Mouse (Mus musculus): Measurements from ENCODE around the gene Tbl2. TPM values are rescaled to one million over a fixed set of nuclear protein-coding genes. Genes with fewer than 3 reads are reported as not detected.

The Tbl2 gene
- polyA plus RNA-seq, 1 experiment: 17.6 TPM

GRCm38 (mm10) chr5:135202763-135203162 lies 53.3 kb downstream of the Tbl2 start:
- no peak for DNase-seq
- Histone ChIP-seq H3K27ac (ENCODE audit: insufficient read depth, low read length) (no peak overlapping the region), H3K4me3 (replicated peaks; ENCODE audit: insufficient read depth, low read depth, low read length) (no peak overlapping the region), H3K27me3 (ENCODE audit: control insufficient read depth, insufficient read depth, low read length) (no peaks in the 10 kb centered on the region), H3K4me1 (ENCODE audit: control insufficient read depth, insufficient read depth, low read length) (no peaks in the 10 kb centered on the region)
- WGBS: 81% methylated on average over 3 of the region's 3 CpGs
- TF ChIP-seq POLR2A (IDR thresholded peaks at IDR 0.05; ENCODE audit: borderline replicate concordance, insufficient read depth, low read length) (no peak), CTCF (IDR thresholded peaks at IDR 0.05; ENCODE audit: borderline replicate concordance, insufficient read depth, low read depth, low read length) (no peak)

GRCm38 (mm10) chr5:135208197-135208596 lies 58.7 kb downstream of the Tbl2 start:
- Histone ChIP-seq H3K4me1 (ENCODE audit: control insufficient read depth, insufficient read depth, low read length) (no peaks in the 10 kb centered on the region), H3K27ac (ENCODE audit: insufficient read depth, low read length) (no peak overlapping the region), H3K4me3 (replicated peaks; ENCODE audit: insufficient read depth, low read depth, low read length) (no peak overlapping the region), H3K27me3 (ENCODE audit: control insufficient read depth, insufficient read depth, low read length) (no peaks in the 10 kb centered on the region)
- WGBS: 96% methylated on average over 1 of the region's 1 CpGs
- DNase-seq: no peak
- TF ChIP-seq POLR2A (IDR thresholded peaks at IDR 0.05; ENCODE audit: borderline replicate concordance, insufficient read depth, low read length): no peak
- TF ChIP-seq CTCF (IDR thresholded peaks at IDR 0.05; ENCODE audit: borderline replicate concordance, insufficient read depth, low read depth, low read length): no peak

Other genes with a start within 250 kb of the Tbl2 start
- not detected in 2 replicates for gene Tmem270, start 242.9 kb upstream of the Tbl2 start, polyA plus RNA-seq (2012; rRNA removed)
- gene Cldn13, start 234.1 kb upstream of the Tbl2 start, polyA plus RNA-seq (2012; rRNA removed): not detected in 2 replicates
- gene Mettl27, start 217.3 kb upstream of the Tbl2 start, polyA plus RNA-seq (2012; rRNA removed): 9.5 and 10.9 TPM in 2 replicates
- gene Cldn4, start 202.7 kb upstream of the Tbl2 start, polyA plus RNA-seq (2012; rRNA removed): 0.07 TPM in 1 of 2 replicates, not detected in the other
- 0.52 and 0.67 TPM in 2 replicates for gene Cldn3, start 163.4 kb upstream of the Tbl2 start, polyA plus RNA-seq (2012; rRNA removed)
- gene Abhd11, start 140.5 kb upstream of the Tbl2 start, polyA plus RNA-seq (2012; rRNA removed): 59.0 and 65.1 TPM in 2 replicates
- gene Stx1a, start 126.2 kb upstream of the Tbl2 start, polyA plus RNA-seq (2012; rRNA removed): 12.1 and 12.4 TPM in 2 replicates
- gene Dnajc30, start 85.5 kb upstream of the Tbl2 start, polyA plus RNA-seq (2012; rRNA removed): 45.4 and 46.6 TPM in 2 replicates
- gene Bud23, start 84.7 kb upstream of the Tbl2 start, polyA plus RNA-seq (2012; rRNA removed): 69.2 and 72.8 TPM in 2 replicates
- 17.7 and 19.8 TPM in 2 replicates for gene Vps37d, start 71.4 kb upstream of the Tbl2 start, polyA plus RNA-seq (2012; rRNA removed)
- 2.0 TPM in 2 replicates for gene Mlxipl, start 59.8 kb upstream of the Tbl2 start, polyA plus RNA-seq (2012; rRNA removed)
- gene Bcl7b, start 18.6 kb downstream of the Tbl2 start, polyA plus RNA-seq (2012; rRNA removed): 64.4 TPM in 2 replicates
- gene Baz1b, start 37.6 kb downstream of the Tbl2 start, polyA plus RNA-seq (2012; rRNA removed): 75.3 and 77.4 TPM in 2 replicates
- gene Fzd9, start 101.6 kb downstream of the Tbl2 start, polyA plus RNA-seq (2012; rRNA removed): 8.5 and 10.1 TPM in 2 replicates
- not detected in 2 replicates for gene Fkbp6, start 200.4 kb downstream of the Tbl2 start, polyA plus RNA-seq (2012; rRNA removed)
- 0.08 TPM in 1 of 2 replicates, not detected in the other for gene Trim50, start 203.6 kb downstream of the Tbl2 start, polyA plus RNA-seq (2012; rRNA removed)
- 41.8 and 45.6 TPM in 2 replicates for gene Nsun5, start 220.3 kb downstream of the Tbl2 start, polyA plus RNA-seq (2012; rRNA removed)
- gene Pom121, start 244.9 kb downstream of the Tbl2 start, polyA plus RNA-seq (2012; rRNA removed): 31.2 and 31.8 TPM in 2 replicates